Mouse (Mus musculus) thymus, postnatal 36 days (tissue): Measurements from ENCODE around the gene Gata5.
A peak's percentile ranks its signal among the peaks of the same experiment; 100 is the strongest.

Source experiments
- DNase-seq, 2 experiments: peaks; one replicate each; pipeline ENCODE4 v3.0.0; 2022; ENCODE audit warnings: mixed read lengths in 2 of 2

Gene Gata5

DNA sequence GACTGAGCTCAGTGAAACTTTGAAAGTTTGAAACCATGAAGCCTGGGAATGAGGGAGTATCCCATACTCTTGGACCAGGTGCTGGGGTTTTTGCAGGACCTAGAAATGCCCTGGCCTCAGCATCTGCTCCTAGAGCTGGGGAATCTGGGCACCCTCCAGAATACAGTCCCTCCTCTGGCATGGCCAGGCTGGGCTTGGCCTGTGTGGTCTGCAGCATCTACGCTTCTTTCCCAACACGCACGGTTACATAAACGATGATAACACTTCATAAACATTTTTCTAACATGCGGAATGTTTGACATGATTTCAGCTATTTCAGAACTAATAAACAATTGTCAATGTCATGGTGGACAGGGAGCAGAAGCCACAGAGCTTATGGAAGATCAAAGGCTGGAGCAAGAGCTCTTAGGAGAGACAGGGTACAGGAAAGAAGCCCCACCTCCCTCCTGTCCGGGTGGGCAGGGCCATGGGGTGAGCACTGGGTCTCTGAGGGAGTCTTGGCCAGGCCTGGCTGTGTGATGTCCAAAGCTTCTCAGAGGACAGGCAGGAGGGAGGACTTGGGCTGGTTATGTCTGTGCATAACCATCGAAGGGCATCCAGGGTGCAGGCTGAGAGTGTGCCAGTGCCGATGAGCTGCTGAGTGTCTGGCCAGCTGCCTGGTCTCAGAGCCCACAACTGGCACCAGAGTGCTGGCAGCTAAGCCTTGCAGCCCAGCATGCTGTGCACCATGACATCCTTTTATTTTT is 27.9 kb downstream of the Gata5 start:
- DNase-seq = no peak

DNA sequence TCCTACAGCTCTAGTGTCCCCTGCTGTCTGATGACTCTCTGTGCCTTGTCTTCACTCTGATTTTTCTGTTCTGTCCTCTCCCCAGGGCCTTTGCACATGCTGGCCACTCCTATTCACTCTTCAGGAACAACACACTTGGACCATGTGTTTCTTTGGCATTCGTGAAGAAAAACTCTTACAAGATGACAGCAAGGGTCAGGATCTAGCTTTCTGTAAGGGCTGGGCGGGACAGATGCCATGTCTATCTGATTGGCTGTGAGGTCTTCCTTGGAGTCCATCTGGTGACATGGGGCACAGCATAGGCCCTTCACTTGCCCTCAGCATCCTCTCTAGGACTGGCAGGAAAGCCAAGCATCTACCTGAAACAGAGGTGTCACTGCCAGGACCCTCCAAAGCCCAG is 28.5 kb downstream of the Gata5 start:
- DNase-seq = no peak

DNA sequence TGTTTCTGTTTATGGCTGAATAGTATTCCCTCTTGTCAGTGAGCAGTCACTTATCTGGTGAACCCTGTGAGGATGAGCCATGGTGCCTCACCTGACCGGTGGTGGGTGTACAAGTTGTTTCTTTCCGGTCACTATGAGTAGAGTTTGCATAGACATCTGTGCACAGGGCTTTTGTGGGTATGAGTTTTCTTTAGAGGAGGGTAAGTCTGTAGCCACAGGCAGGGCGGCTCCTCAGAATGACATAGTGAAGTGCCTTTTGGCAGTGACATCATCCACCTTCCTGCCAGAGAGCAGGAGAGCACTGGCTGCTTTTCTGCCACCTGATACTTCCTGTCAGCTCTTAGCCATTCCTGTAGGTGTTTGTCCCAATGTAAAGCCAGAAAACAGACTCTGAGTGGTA is 29.0 kb downstream of the Gata5 start:
- DNase-seq = no peak

DNA sequence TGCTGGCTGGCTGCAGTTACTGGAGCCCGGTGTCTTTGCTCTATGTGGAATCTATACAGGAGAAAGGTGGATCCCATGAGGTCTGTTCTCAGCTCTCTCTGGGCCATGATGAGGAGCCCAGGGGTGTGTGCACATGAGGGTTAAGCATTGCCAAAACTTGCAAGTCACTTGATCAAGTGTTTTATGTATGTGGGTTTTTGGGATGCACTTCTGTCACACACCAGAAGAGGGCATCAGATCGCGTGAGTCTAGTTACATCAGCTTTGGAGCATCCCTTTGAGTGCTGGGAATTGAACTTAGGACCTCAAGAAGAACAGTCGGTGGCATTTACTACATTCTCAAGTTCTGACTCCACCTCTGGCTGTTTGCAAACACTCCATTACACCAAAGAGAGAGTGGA is 29.9 kb downstream of the Gata5 start:
- DNase-seq = no peak

DNA sequence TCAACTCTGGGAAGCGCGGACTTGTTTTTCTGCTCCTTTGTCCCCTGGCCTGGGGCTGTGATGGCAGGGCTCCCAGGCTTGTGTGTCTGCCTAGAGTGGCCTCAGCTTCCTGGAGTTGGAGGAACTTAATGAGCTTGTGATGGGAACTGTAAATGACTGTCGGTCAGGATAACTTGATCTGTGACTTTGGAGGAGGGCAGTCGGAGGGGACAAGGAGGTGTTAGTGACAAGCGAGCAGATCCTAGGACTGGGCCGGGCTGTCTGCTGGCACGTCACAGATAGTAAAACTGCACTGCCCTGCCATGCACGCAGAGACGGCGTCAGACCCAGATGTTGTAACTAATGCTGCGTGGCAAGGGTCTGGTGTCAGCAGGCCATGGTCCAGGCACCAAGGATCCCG is 31.0 kb downstream of the Gata5 start:
- no peak for DNase-seq

DNA sequence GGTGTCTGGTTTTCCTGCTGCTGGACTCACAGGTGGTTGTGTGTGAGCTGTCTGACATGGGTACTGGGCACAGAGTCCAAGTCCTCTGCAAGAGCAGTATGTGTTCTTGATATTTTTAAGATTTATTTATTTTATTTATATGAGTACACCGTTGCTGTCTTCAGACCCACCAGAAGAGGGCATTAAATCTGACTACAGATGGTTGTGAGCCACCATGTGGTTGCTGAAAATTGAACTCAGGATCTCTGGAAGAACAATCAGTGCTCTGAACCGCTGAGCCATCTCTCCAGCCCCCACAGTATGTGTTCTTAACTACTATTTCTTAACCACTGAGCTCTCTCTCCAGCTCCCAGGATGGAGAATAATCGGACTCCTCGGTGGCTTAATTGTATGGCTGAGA is 32.3 kb downstream of the Gata5 start:
- no peak for DNase-seq

DNA sequence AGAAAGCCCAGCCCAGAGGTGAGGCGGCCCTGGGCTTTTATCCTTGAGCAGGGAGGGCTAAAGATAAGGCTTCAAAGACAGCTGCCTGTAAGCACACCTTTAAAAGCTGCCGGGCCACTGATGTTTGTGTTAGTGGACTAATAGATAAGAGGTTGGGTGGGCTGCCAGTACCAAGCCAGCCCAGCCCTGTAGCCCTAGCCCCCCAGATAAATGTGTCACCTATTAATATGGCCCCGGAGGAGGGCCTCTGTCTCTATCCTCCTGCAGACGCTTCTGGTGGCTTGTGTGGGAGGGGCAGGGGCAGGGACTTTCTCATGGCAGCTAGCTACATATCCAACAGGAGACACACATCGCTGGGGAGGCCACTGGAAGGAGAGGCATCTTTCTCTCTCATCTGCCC is 33.7 kb downstream of the Gata5 start:
- DNase-seq = no peak

DNA sequence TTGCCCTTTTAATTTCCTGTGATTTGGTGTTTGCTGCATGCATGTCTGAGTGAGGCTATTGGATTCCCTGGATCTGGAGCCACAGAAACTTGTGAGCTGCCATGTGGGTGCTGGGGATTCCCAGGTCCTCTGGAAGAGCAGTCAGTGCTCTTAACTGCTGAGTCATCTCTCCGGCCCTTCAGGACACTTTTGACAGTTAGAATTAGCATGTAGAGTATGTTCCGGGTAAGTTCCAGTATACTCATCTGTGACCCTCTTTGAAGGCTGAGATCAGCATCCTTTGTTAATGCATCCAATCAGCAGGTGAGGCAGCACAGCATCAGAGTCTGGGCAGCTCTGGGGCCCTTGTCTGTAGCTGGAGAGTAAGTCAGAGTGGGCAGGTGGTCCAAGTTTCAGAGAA is 34.2 kb downstream of the Gata5 start:
- DNase-seq = no peak

DNA sequence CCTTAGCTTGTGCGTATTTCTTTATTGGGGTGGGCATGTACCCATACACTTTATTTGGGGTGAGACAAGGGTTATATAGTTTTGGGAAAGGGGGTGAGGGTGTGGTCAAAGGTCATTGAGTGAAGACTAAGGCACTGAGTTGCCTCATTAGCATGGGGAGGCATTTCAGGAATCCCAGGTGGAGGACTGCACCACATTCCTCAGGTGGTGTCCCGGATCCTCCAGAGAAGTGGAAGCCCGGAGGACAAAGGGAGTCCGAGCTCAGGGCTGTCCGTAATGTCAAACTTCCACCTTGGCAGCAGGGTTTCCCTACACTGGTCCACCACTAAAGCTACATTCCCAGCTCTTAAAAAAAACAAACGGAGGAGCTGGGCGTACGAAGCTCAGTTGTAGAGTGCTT is 41.6 kb downstream of the Gata5 start:
- no peak for DNase-seq

DNA sequence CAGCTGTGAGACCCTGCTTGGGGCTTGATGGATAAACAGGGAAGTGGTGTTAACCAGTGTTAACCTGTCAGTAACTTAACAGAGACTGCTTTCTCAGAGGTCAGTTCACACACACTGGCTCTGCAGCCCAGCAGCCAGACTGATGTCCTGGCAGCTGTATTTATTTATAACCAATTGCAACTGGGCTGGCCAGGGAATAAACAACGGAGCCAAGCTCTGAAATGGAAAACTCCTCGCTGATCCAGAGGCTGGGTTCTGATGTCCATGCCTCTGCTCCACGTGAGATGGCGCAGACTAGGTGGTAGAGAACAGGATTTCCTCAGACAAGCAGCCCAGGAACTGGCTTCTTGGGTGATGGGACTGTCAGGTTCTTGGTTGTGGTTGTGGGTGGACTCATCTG is 42.5 kb downstream of the Gata5 start:
- DNase-seq = no peak

DNA sequence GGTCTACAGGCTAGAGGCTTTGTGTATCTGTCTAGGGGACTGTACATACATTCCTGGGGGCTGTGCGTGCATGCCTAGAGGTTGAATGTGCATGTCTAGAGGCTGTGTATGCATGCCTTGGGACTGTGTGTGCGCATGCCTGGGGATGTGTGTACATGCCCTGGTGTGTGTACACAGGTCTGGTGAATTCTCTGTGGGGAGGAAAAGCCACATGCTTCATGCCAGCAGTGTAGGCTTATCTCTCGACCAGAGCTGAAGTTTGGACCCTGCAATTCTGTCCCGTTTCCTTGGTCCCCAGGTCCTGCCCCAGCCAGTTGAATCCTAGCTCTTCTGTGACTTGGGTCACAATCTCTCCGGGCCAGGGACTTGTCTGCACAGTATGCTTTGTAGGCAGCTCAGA is 42.9 kb downstream of the Gata5 start:
- DNase-seq = no peak

DNA sequence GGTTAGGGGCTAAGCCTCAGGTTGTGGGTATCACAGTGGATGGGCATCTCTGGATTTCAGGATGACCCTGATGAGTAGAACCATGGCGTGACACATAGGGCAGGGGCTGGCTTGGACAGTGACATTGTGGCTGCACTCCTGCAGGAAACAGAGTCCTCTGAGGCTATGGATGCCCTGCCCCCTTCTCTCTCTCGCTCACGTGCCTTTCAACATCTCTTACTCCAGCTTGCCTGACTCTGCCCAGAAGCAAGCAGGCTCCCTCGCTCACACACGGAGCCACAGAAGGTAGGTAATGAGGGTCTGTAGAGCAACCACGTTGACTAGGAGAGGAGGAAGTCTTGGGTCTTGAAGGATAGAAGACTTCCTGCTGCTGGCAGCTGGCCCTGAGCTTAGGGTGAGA is 44.0 kb downstream of the Gata5 start:
- DNase-seq = no peak

DNA sequence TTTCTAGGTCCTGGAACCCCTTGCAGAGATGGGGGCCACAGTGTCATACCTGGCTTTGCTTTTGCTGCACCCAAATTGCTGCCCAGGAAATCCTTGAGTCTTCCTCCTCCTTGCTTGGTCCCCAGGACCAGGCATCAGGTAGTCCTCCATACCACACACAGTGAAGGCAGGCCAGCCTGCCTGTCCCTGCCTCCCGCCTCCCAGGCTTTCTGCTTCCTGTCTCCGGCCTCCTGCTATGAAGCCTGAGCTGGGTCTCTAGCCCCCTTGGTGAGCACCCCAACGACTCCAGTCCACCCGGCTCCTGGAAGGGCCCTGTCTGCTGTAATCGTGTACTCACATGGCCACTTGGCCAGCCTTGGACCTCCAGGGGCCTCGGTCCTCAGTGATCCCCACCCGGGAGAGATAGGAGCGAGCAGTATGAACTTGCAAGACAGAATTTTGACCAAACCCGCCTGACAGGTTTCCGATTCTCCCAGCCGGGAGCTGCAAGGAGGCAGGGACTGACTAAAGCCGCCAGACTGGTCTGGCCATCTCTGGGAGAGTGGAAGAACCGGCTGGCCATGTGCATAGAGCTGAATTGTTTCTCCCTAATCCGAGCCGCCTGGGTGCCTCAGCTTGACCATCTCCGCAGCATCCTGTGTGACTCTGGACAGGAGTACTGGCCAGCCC is 44.9 kb downstream of the Gata5 start, which contains the start of gene Rbbp8nl:
Gene Rbbp8nl (minus strand): TSS at position 440 of the 669 bp plus-strand sequence.
- no peak for DNase-seq

DNA sequence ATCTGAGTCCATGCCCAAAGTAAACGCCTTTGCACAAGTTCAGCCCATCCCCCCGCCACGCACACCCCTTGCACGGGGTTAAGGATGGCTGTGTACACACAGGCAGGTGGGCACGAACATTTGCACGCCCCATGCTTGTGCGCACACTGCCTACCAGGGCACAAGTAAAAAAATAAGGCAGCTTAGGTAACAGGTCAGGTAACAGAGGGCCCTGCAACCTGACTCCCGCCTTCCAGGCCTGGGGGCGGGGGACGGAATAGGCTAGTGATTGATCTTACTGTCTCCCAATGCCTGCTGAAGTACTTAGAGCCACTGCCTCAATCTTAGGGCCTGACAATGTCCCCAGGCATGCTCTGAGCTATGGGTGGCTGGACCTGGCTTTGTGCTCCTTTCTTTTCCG is 45.5 kb downstream of the Gata5 start:
- DNase-seq = no peak

DNA sequence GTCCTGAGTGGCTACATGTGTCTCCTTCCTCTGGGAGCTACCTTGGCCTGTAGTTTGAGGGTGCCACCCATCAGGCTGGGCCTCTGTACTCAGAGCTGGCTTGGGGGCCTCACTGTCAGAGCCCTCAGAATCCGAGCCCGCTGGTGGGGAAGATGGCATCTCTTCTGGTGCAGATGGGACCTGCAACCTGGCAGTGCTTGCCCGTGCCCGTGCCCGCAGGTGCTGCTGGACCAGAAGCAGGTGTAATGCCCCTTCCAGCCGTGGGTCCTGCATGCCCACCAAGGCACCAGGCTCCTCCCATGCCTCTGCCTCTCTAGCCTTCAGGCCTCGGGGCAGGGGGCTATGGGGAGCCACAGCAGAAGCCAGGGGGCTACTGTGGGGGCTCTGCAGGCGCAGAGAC is 55.2 kb downstream of the Gata5 start:
- no peak for DNase-seq

DNA sequence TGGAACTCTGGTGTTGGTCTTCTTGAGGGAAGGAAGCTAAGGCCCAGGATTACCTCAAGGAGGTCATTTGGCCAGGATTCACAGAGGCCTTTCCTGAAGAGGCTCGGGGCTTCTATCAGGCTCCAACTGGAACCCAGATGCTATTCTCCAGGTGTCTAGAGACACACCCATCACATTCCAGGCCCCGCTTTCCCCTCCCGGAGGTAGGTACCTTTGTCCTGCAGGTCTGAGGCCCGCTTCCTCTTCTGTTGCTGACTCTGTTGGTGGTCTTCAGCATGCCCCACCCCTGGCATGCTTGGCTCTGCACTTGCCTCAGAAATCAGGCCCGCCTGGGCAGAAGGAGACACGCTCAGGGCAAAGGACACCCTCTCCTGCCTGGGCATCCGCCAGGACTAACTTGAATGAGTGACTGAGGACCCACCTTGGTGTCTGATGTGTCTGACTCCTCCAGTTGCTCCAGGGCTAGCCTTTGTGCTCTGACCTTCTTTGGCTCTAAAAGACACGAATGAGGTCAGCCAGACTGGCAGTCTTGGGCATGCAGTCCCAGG is 56.7 kb downstream of the Gata5 start:
- DNase-seq = no peak

DNA sequence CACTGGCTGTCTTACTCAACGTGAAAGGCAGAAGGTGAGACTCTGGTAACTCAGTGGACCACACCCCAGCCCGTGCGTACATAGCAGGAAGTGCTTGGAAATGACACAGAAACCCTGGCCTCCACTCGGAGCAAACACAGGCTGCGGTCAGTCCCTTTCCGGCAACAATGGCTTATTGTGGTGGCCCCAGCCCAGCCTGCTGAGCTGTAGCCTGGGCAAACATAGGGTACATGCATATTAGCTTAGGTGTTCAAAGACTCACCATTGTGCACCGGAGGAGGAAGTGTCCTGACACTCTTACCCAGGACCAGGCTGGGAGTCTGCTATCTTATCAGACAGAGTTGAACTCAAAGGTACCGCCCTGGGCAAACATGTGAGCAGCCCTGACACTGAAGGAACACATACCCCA is 57.6 kb downstream of the Gata5 start:
- DNase-seq = no peak

DNA sequence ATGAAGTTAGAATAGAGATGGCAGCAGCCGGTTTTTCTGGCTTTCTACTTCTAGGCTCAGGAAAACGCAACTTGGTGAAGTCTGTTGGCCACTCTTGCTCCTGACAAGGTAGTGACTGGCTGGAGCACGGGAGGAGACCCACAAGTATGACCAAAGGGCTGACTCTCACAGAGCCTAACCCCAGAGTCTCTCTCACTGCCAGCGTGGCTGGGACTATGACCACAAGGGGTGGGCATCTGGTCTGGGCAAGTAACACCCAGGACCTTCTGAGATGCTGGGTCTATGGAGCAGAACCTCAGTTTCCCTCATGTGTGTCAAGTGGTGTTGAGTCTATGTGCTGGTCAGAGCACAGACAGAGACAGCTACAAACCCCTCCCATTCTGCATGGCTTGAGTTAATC is 58.1 kb downstream of the Gata5 start:
- DNase-seq = no peak

DNA sequence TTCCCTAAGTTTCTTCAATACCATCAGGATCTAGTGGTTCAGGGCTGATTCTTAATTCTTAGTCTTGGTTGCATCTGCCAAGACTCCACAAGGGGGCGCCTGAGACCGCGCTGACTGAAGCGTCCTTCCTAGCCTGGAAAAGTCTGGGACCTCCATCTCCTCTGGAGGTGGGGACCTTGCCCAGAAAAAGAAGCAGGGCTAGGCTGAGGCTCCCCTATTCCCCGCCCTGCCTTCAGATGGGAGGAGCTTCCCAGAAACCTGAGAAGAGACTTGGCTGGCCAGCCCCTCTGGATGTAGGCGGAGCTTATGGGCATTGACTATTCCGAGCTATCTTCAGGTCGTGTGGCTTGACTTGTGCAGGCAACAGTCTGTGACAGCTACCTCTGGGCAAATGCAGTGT is 58.7 kb downstream of the Gata5 start:
- DNase-seq = peak; percentile 51 to 63
